Mouse (Mus musculus) embryonic fibroblast, embryonic 13.5 days (primary cell): ENCODE data around the gene Slc30a7.

Source experiments
- CTCF ChIP-seq: IDR thresholded peaks from 2 replicates; pipeline ENCODE4 v1.5.1; 2011; ENCODE audit warnings: mild to moderate bottlenecking, control low read depth, low read length, moderate library complexity, borderline replicate concordance; ENCODE audit not compliant: insufficient read depth
- POLR2A ChIP-seq: IDR thresholded peaks from 2 replicates; pipeline ENCODE4 v1.6.1; 2011; ENCODE audit warnings: low read depth, mild to moderate bottlenecking, control low read depth, low read length, moderate library complexity

DNA sequence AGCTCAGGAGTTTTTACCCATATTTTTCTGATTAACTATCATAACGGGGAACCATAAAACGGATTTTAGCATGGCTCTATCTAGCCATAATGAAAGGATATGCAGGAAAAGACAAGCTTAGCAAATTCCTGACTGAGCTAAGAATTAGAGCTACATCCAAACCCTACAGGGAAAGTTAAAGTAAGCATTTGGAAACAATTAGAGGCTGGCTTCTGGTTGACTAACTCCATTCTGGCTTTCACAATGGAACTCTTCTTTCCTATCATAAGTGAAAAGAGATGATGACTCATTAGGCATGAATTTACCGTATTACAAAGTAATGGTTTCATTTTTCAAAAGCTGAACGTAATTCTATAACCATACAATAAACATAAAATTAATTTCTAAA, 45.2 kb downstream of the Slc30a7 start:
- TF ChIP-seq POLR2A = no peak
- no peak for TF ChIP-seq CTCF
